Mouse (Mus musculus) olfactory bulb, adult 2 months (tissue): ENCODE results near the gene Macrod1.

ENCODE experiments used
- CTCF ChIP-seq: fragments of 200-500 bp; IDR thresholded peaks from 2 replicates; pipeline ENCODE4 v1.5.1; 2012; ENCODE audit warnings: low read depth, mild to moderate bottlenecking, low read length, moderate library complexity; ENCODE audit not compliant: insufficient read depth
- POLR2A ChIP-seq: fragments of 200-500 bp; IDR thresholded peaks from 2 replicates; pipeline ENCODE4 v1.6.1; 2012; ENCODE audit warnings: mild to moderate bottlenecking, low read depth, low read length, moderate library complexity; ENCODE audit not compliant: insufficient read depth

GRCm38 (mm10) chr19:7039088-7039720, 17.4 kb upstream of the Macrod1 start:
- no peak for TF ChIP-seq CTCF
- no peak; the same call in 1 of the 2 replicates for TF ChIP-seq POLR2A
